1 mouse cellular context compared by ENCODE assay signal in genomic region chr4:9135481-9136187, GRCm38 (mm10).
TF ChIP-seq lines count a peak whose summit lies in the region.

No protein-coding gene starts in this region.

TF ChIP-seq in CH12.LX, 34 proteins besides CTCF, POLR2A, EP300 and RAD21 (continued from another document):
- TF ChIP-seq CHD2 (IDR thresholded peaks at IDR 0.05; ENCODE audit: low read length) (no peak), NRF1 (IDR thresholded peaks at IDR 0.05; ENCODE audit: low read depth, low read length) (no peak), SIN3A (IDR thresholded peaks at IDR 0.05; ENCODE audit: low read length) (peak; percentile 48; the same call in 1 of the 2 replicates), TBP (conservative IDR thresholded peaks at IDR 0.05; ENCODE audit: low read depth, low read length) (no peak), ETS1 (conservative IDR thresholded peaks at IDR 0.05; ENCODE audit: low read depth, low read length) (0 out of 2 replicates have a peak, but pooled peaks have one; percentile 6), MXI1 (IDR thresholded peaks at IDR 0.05; ENCODE audit: low read depth, low read length) (peak; percentile 57; the same call in 1 of the 2 replicates), MAZ (IDR thresholded peaks at IDR 0.05; ENCODE audit: low read depth, low read length) (no peak), USF1 (IDR thresholded peaks at IDR 0.05; ENCODE audit: low read depth, low read length) (no peak), HCFC1 (IDR thresholded peaks at IDR 0.05; ENCODE audit: low read depth, low read length) (peak; percentile 16; the same call in 1 of the 2 replicates), USF2 (conservative IDR thresholded peaks at IDR 0.05; ENCODE audit: low read depth, low read length) (no peak), ELF1 (IDR thresholded peaks at IDR 0.05; ENCODE audit: low read depth, low read length) (peak; percentile 38; the same call in 1 of the 2 replicates), KAT2A (IDR thresholded peaks at IDR 0.05; ENCODE audit: insufficient replicate concordance, low read length) (no peak), ZNF384 (IDR thresholded peaks at IDR 0.05; ENCODE audit: low read depth, low read length) (no peak), MAFK (IDR thresholded peaks at IDR 0.05; ENCODE audit: insufficient replicate concordance, low read length) (no peak), RCOR1 (conservative IDR thresholded peaks at IDR 0.05; ENCODE audit: low read depth, low read length) (0 out of 2 replicates have a peak, but pooled peaks have one; percentile 54), ZC3H11A (IDR thresholded peaks at IDR 0.05; ENCODE audit: low read depth, low read length) (peak; percentile 47), UBTF (IDR thresholded peaks at IDR 0.05; ENCODE audit: low read depth, low read length) (no peak), E2F4 (IDR thresholded peaks at IDR 0.05; ENCODE audit: insufficient replicate concordance, low read depth, low read length) (no peak), JUND (conservative IDR thresholded peaks at IDR 0.05; ENCODE audit: low read depth, low read length) (no peak)
